Mouse (Mus musculus) skeletal muscle tissue, adult 2 months (tissue): ENCODE results near the gene Nrl.

Experiments
- DNase-seq: peaks from one replicate; pipeline ENCODE4 v3.0.0-alpha.2; 2012; ENCODE audit warnings: low read depth, low spot score

The Nrl gene

GRCm38 (mm10) chr14:55486836-55487235 is 37.9 kb downstream of the Nrl start:
- no peak for DNase-seq

GRCm38 (mm10) chr14:55484430-55485085 is 40.2 kb downstream of the Nrl start:
- DNase-seq, result no peak

- no peak for DNase-seq
Measured at GRCm38 (mm10) chr14:55479629-55480028, 45.2 kb downstream of the Nrl start.

GRCm38 (mm10) chr14:55478651-55479599 is 45.9 kb downstream of the Nrl start, which contains the start of gene Dhrs4:
Gene Dhrs4, plus strand, starts transcription at chr14:55478758.
- peak; percentile 55 for DNase-seq

GRCm38 (mm10) chr14:55477829-55478228 is 47.0 kb downstream of the Nrl start:
- no peak for DNase-seq

- no peak for DNase-seq
Measured at GRCm38 (mm10) chr14:55477421-55477820, 47.4 kb downstream of the Nrl start.

GRCm38 (mm10) chr14:55475654-55476053 is 49.1 kb downstream of the Nrl start:
- no peak for DNase-seq

GRCm38 (mm10) chr14:55470806-55471205 is 54.0 kb downstream of the Nrl start:
- DNase-seq, result no peak

- DNase-seq, result no peak
Measured at GRCm38 (mm10) chr14:55469821-55470220, 55.0 kb downstream of the Nrl start.

- DNase-seq, result no peak
Measured at GRCm38 (mm10) chr14:55469041-55469440, 55.7 kb downstream of the Nrl start.
